Comparison of ENCODE assay signal across 16 mouse cellular contexts in the genomic region with DNA sequence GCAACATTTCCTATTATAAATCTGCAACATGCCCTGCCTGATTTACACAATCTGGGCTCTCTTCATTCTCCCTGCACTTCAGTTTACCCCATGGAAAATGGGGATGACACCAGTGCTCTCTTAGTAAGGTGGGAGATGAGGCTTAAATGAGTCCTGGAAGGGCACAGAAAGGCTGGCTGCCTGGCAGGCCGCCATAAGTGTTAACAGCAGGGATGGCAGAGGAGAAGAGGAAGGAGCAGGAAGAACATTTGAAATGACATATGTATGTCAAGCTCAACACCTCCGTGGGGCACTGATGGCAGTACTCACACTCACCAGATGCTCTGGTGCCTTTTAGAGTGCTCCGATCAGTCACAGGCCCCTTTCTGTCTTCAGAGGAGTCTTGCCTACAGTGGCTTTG.
DNase-seq lines count a peak whose midpoint lies in the region; ATAC-seq and TF ChIP-seq lines count a peak whose summit lies in the region.
"Had no signal": no experiment of that assay in that cellular context is flagged by ENCODE, and none has a peak within 500 bp of the region (broad histone marks: within the 10 kb centered on the region; RNA-seq: fewer than 3 reads in every experiment).

No protein-coding gene starts in this region.

- H3K4me1 ChIP-seq in hindbrain, embryonic 13.5 days (replicated peaks): peaks cover 8% of the 10 kb centered on the region; the same call in 1 of the 2 replicates
- 0 out of 2 replicates have a peak, but pooled peaks cover 2% of the 10 kb centered on the region for H3K4me1 ChIP-seq in hindbrain, embryonic 12.5 days
- H3K4me1 ChIP-seq in midbrain, postnatal 0 days (ENCODE audit: insufficient read depth, low read length): no peaks in the 10 kb centered on the region
- no peaks in the 10 kb centered on the region for H3K4me1 ChIP-seq in midbrain, embryonic 11.5 days (ENCODE audit: control insufficient read depth, insufficient read depth, low read length)
- H3K4me1 ChIP-seq: midbrain, embryonic 15.5 days had no signal

- H3K9me3 ChIP-seq in hindbrain, embryonic 13.5 days: no peaks in the 10 kb centered on the region
- no peaks in the 10 kb centered on the region for H3K9me3 ChIP-seq in hindbrain, embryonic 12.5 days (replicated peaks)
- H3K9me3 ChIP-seq in midbrain, postnatal 0 days (ENCODE audit: low read length): no peaks in the 10 kb centered on the region
- no peaks in the 10 kb centered on the region for H3K9me3 ChIP-seq in midbrain, embryonic 11.5 days (ENCODE audit: control insufficient read depth, low read length)
- H3K9me3 ChIP-seq: forebrain, embryonic 13.5 days; heart, embryonic 13.5 days; limb, embryonic 10.5 days; midbrain, embryonic 15.5 days had no signal

- H3K4me2 ChIP-seq in hindbrain, embryonic 13.5 days: no peak overlapping the region
- no peak overlapping the region for H3K4me2 ChIP-seq in hindbrain, embryonic 12.5 days (replicated peaks)
- H3K4me2 ChIP-seq in midbrain, postnatal 0 days (ENCODE audit: low read depth, low read length, poor library complexity, severe bottlenecking): no peak overlapping the region
- no peak overlapping the region for H3K4me2 ChIP-seq in midbrain, embryonic 11.5 days
- H3K4me2 ChIP-seq: forebrain, embryonic 13.5 days; heart, embryonic 13.5 days; midbrain, embryonic 15.5 days had no signal

- H3K4me3 ChIP-seq in hindbrain, embryonic 13.5 days: no peak overlapping the region
- H3K4me3 ChIP-seq in hindbrain, embryonic 12.5 days: no peak overlapping the region
- no peak overlapping the region for H3K4me3 ChIP-seq in midbrain, postnatal 0 days (ENCODE audit: low read depth, low read length)
- no peak overlapping the region for H3K4me3 ChIP-seq in midbrain, embryonic 11.5 days (ENCODE audit: low read depth, low read length)
- H3K4me3 ChIP-seq: forebrain, embryonic 13.5 days; heart, embryonic 13.5 days; limb, embryonic 10.5 days; midbrain, embryonic 15.5 days had no signal

- H3K36me3 ChIP-seq in hindbrain, embryonic 13.5 days: no peaks in the 10 kb centered on the region
- no peaks in the 10 kb centered on the region for H3K36me3 ChIP-seq in hindbrain, embryonic 12.5 days
- H3K36me3 ChIP-seq in midbrain, postnatal 0 days (ENCODE audit: insufficient read depth, low read length): no peaks in the 10 kb centered on the region
- H3K36me3 ChIP-seq in midbrain, embryonic 11.5 days (ENCODE audit: control insufficient read depth, insufficient read depth, low read length): no peaks in the 10 kb centered on the region
- H3K36me3 ChIP-seq: heart, embryonic 13.5 days; limb, embryonic 10.5 days; midbrain, embryonic 15.5 days had no signal

- no peak overlapping the region for H3K27ac ChIP-seq in hindbrain, embryonic 13.5 days
- no peak overlapping the region for H3K27ac ChIP-seq in hindbrain, embryonic 12.5 days
- no peak overlapping the region for H3K27ac ChIP-seq in midbrain, postnatal 0 days (ENCODE audit: low read depth, low read length)
- no peak overlapping the region for H3K27ac ChIP-seq in midbrain, embryonic 11.5 days (ENCODE audit: low read depth, low read length)
- H3K27ac ChIP-seq: forebrain, embryonic 13.5 days; heart, embryonic 13.5 days; limb, embryonic 10.5 days; midbrain, embryonic 15.5 days; stomach, postnatal 0 days had no signal

- TF ChIP-seq CTCF in midbrain, postnatal 0 days (IDR thresholded peaks at IDR 0.05): no peak

- no peak for ATAC-seq in hindbrain, embryonic 13.5 days (ENCODE audit: low FRiP score)
- no peak for ATAC-seq in hindbrain, embryonic 12.5 days (ENCODE audit: low FRiP score)
- no peak for ATAC-seq in midbrain, postnatal 0 days (ENCODE audit: low FRiP score)
- ATAC-seq in midbrain, embryonic 11.5 days (ENCODE audit: low FRiP score): no peak
- ATAC-seq: forebrain, embryonic 13.5 days; liver, postnatal 0 days; midbrain, embryonic 15.5 days had no signal

- WGBS in hindbrain, embryonic 13.5 days: 73% methylated on average over 3 of the region's 3 CpGs
- WGBS in hindbrain, embryonic 12.5 days: 82% methylated on average over 3 of the region's 3 CpGs
- WGBS in midbrain, postnatal 0 days: 47% methylated on average over 3 of the region's 3 CpGs
- 80% methylated on average over 3 of the region's 3 CpGs for WGBS in midbrain, embryonic 11.5 days

- peak overlapping the region; percentile 35; the same call in 1 of the 2 replicates for H3K9ac ChIP-seq in hindbrain, embryonic 13.5 days
- no peak overlapping the region for H3K9ac ChIP-seq in hindbrain, embryonic 12.5 days
- no peak overlapping the region for H3K9ac ChIP-seq in midbrain, postnatal 0 days (replicated peaks; ENCODE audit: low read length, poor library complexity, severe bottlenecking)
- H3K9ac ChIP-seq in midbrain, embryonic 11.5 days (ENCODE audit: low read length): no peak overlapping the region
- H3K9ac ChIP-seq: forebrain, embryonic 13.5 days; heart, embryonic 13.5 days; liver, postnatal 0 days; midbrain, embryonic 15.5 days had no signal

- H3K27me3 ChIP-seq in hindbrain, embryonic 13.5 days: no peaks in the 10 kb centered on the region
- H3K27me3 ChIP-seq in hindbrain, embryonic 12.5 days: no peaks in the 10 kb centered on the region
- H3K27me3 ChIP-seq in midbrain, postnatal 0 days (ENCODE audit: insufficient read depth, low read length): no peaks in the 10 kb centered on the region
- no peaks in the 10 kb centered on the region for H3K27me3 ChIP-seq in midbrain, embryonic 11.5 days (ENCODE audit: control insufficient read depth, insufficient read depth, low read length)
- H3K27me3 ChIP-seq: forebrain, embryonic 13.5 days; heart, embryonic 13.5 days; midbrain, embryonic 15.5 days had no signal

- DNase-seq in cerebellum, postnatal 14 days: peak; percentile 35 to 52
- no peak for DNase-seq in cerebellum, adult 11 months
- peak; percentile 17 for DNase-seq in midbrain, postnatal 0 days (ENCODE audit: low spot score)
- DNase-seq in midbrain, embryonic 11.5 days (ENCODE audit: low spot score, missing footprints): no peak
- DNase-seq in Muller cell, postnatal 12 days (ENCODE audit: inconsistent ontology term): no peak
- DNase-seq: kidney, adult 8-10 months; kidney, postnatal 14 days; liver, postnatal 0 days; lung, postnatal 10 days had no signal

Comparison
In these comparisons a context has a peak if more than half of its experiments do, and no peak if none do; other contexts are left out.
1. DNase-seq: peak in cerebellum, postnatal 14 days (2 of 2) and midbrain, postnatal 0 days (single experiment); none in cerebellum, adult 11 months (single experiment), midbrain, embryonic 11.5 days (single experiment) and Muller cell, postnatal 12 days (single experiment).